Mouse (Mus musculus) heart, adult 9 months (tissue): ENCODE results near the gene Mrpl50.
"Not testable (repeated sequence)": the region's sequence is repeated elsewhere in the genome, so short reads cannot be mapped to it uniquely, and the experiment has no call there.

Source experiments
- DNase-seq, 2 experiments: peaks; one replicate each; pipeline ENCODE4 v3.0.0; 2022; ENCODE audit warnings: low spot score in 2 of 2

Gene Mrpl50

DNA sequence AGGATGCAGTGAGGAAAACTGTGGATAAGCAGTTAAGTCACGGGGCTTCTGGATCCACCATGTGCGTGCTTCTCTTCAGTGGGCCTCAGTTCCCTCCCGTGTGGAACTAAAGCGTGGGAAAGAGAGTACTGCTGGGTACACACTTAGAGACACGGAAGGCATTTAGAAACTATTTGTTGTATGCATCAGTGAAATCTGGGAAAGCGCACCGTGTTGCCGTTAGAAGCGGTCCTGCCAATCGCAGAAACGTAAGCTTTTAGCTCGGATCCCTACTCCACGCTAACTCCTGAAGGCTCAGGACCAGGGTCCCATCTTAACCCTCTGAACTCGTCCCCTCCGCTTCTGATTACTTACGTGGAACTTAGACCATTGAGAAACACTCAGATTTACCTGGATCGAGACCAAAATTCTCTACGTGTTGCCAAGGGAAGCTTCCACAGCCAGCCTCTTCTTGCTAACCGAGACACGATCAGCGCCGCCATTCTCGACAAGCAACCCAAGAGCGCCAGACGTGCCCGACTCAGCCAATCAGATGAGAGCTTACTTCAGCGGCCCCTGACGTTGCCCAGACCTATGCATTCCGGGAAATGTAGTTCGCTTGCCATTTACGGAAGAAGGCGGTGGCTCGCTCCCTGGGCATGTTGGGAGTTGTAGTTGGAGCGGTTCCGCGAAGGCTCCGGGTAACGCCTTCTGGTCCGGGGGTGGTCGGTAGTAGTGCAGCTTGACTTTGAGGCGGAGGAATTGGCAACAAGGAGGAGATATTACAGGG, at the start of gene Mrpl50, which contains the start of gene Zfp189:
Gene Mrpl50, minus strand, starts transcription at position 522 of the 769 bp plus-strand sequence.
Gene Zfp189, plus strand, starts transcription at position 605 of the 769 bp plus-strand sequence.
- DNase-seq = peak; percentile 96 to 97

DNA sequence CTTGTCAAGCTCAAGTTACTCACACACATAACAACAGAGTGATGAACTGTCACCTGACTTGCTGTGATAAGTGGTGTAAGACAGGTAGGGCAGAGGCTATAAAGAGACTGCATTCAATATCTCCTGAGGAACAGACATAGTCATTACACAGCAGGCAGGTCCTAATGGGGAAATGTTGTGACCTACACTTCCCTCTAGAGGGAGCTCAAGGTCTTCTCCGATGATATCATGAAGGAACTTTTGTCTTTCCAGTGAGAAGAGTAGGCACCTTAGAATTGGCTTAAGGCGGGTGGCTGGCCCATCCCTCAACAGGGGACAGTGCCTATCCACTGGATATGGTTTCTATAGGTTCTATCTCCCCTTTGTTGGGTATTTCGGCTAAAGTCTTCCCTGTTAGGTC, 46.7 kb upstream of the Mrpl50 start:
- peak; percentile 50 to 65 for DNase-seq

DNA sequence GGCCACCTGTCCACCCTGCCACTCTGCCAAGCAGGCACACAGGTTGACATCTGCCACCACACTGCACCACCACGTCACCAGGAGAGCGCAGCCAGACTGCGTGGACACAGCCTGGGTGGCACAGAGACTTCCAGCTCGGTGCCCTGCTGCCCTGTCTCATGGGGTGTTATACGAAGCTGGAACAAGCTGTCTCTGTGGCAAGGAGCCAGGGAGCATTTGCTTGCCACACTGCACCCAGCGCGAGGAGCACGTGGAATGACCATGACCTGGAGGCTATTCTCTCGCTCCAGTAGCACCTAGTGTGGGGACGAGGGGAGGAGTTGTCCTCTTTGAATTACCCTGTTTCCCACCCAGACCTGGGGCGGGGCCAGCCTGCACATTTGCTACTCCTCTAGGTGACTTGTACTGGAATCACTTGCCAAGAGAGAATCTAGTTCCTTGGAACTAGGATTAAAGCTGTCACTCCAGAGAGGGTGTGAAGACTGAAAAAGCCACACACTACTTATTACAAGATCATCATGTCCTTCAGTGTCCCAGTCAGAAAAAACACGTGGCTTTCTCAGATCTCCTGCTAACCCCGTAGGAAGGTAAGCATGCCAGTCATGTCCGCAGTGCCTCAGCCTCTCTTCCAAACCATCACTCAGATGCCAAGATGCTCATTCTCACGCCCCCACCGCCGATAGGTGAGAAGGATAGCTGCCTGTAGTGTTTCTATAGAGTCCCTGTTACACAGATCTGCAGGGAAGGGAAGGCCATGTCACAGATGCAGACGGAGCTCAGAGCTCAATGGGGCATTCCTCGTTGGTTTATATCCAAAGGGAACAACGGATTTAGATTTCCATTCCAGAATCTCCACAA, 39.3 kb upstream of the Mrpl50 start:
- DNase-seq = peak; percentile 74 to 82

DNA sequence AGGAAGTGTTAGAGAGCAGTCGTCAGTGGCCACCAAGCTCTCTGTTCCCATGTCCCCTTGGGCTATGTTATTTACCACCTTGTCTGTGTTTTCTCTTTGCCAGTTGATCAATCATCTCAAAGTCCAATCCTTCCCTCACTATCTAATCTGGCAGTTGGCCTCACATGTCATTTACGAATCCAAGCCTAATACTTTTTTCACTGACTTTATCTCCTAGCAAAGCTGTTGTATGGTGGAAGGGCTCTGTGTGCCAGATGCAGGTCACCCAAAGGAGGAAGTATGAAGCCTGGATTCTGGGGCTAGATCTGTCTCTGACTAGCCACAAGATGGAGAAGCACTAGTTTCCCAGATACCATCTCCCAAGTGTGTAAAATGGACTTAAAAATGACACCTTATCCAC, 37.3 kb upstream of the Mrpl50 start:
- no peak for DNase-seq

- DNase-seq = no peak
Observed at GRCm38 (mm10) chr4:49557375-49557774, 36.5 kb upstream of the Mrpl50 start.

DNA sequence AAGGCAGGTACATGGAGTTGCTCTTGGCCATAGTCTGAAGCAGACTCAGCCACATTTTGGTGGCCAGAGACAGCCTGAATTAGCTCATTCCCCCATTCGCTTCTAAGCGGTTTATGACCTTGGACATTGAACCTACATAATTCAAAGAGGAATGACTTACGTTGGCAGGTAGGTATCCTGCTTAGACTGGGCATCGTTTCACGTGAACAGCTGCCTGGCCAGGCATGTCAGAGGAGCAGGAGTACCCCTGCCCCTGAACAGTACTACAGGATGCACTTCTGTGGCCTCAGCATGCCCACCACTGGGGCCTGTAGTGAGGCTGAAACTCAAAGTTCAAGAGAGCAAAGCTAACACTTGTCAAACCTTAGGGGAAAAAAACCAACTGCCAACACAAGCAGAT, 32.5 kb upstream of the Mrpl50 start:
- no peak for DNase-seq

DNA sequence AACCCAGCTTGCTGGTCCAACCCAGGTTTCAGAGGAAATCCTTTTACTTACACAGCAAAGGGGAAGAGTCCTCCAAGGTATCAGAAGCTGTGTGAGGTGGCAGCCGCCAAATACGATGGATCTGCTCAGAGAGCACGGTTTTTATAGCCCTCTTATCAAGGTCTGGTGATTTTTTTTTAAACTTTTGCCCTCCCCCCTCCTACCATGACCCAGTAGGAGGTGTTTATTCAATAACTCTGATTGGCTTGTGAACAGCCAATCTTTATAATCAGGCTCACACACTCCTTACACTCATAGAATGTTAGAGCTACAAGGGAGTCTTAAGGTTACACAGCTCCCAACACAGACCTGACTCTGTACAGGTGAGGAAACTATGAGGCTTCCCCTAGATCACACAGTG, 28.5 kb upstream of the Mrpl50 start, which contains the start of gene Aldob:
Gene Aldob, minus strand, starts transcription at position 164 of the 400 bp plus-strand sequence.
- DNase-seq = no peak

DNA sequence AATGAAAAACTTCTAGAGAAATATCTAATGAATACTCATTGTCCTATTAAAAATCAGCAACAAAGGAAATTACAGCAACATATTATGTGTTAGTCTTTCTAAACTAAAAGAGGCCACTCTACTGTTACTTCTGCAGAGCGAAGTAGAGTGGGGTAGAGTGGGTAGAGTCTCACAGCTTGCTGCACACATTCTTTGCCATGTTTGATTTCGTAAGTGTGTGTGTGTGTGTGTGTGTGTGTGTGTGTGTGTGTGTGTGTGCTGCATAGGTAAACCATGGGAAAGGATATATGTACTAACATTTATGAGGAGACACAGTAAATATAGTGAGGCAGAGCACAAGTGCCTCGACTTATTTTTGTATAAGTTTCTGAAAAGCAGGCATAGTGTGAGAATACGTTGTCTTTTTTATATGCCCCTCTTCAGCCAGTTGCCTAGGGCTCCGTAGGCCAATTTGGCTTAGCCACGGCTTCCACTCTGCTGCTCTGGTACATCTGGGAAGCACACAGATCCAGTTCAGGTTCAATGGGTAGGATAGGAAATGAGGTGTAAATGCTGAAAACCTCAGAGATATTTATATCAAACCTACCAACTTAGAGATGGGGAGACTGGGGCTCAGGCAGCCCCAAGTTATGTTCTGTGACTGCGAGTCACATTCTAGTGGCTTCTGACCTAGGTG, 26.8 kb upstream of the Mrpl50 start:
- no peak for DNase-seq

GRCm38 (mm10) chr4:49546873-49547543, 26.1 kb upstream of the Mrpl50 start:
- no peak for DNase-seq

GRCm38 (mm10) chr4:49546026-49546425, 25.1 kb upstream of the Mrpl50 start:
- no peak for DNase-seq

GRCm38 (mm10) chr4:49540966-49541365, 20.1 kb upstream of the Mrpl50 start:
- DNase-seq = peak in 1 of 2 experiments; percentile 15

DNA sequence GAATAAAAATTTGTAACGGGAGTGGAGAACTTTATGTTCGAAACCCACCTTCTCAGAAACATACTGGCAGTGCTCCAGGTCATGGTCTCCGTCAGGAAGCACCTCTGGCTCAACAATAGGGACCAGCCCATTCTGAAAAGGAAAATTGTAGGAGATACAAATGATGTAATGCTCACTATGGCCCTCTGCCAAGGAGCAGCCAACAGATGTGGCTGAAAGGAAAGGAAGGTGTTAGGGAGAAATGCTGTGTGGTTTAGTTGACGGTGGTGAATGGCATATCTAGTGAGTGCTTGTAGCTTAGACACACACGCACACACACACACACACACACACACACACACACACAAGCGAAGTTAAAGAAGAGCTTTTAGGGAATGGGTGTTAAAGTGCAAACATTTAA, 18.8 kb upstream of the Mrpl50 start:
- DNase-seq = no peak

GRCm38 (mm10) chr4:49536671-49537070, 15.8 kb upstream of the Mrpl50 start:
- no peak for DNase-seq

- DNase-seq = no peak
Observed at GRCm38 (mm10) chr4:49535675-49536294, 14.9 kb upstream of the Mrpl50 start.

DNA sequence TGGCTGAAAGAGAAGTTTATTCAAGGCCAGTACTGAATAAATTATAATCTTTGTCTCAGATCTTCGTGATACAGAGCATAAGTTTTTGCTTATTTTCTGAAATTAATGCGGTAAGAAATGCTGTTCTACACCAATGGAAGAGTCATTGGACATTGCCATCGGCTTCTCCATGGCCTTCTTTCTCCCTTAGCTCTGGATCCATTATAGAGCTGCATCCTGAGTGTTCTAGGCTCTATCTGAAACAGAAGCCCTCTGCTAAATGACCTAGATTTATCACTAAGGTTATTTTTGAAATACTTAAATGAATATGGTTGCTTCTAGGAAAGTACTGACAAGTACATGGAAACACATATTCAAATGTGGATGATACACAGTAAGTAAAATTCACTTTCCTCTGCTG, 14.1 kb upstream of the Mrpl50 start:
- DNase-seq = no peak

GRCm38 (mm10) chr4:49522576-49522975, 1.7 kb upstream of the Mrpl50 start:
- peak in 1 of 2 experiments; percentile 19 for DNase-seq

DNA sequence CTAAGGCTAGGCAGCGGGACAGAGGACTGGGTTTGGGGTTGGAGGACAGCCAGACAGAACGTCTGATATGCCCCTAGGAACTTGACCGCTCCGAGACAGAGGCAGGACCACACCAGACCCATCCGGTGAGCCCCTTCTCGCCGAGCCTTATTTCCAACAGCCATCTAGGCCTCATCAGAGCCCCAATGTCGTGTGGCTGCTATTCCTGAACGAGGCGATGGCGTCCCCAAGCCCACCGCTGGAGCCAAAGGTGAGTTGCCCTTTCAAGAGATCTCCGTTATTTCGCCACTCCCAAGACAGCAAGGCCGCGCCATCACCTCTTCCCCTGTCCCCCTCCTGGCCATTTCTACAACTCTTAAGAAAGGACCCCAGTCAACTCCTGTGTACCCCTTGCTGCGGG, 453 bp upstream of the Mrpl50 start:
- no peak for DNase-seq

GRCm38 (mm10) chr4:49519476-49519875, 1.4 kb downstream of the Mrpl50 start:
- DNase-seq = no peak

DNA sequence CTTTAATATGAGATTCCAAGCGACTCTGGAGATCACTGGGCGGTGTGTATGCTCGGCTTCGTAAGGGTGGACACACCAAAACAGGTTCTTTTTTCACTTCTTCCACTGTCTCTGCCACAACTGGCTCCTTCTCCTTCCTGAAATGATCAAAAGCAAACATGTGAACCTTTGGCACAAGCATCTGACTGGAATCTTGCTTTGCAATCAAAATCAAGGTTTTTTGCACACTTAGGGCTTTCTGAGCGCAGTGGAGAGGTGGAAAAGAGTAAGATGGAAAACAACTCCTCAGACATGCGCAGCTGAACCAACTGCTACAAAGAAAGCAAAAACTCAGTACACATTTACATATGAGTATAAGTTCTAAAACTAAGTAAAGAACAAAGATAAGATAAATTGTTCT, 6.5 kb downstream of the Mrpl50 start:
- no peak for DNase-seq

DNA sequence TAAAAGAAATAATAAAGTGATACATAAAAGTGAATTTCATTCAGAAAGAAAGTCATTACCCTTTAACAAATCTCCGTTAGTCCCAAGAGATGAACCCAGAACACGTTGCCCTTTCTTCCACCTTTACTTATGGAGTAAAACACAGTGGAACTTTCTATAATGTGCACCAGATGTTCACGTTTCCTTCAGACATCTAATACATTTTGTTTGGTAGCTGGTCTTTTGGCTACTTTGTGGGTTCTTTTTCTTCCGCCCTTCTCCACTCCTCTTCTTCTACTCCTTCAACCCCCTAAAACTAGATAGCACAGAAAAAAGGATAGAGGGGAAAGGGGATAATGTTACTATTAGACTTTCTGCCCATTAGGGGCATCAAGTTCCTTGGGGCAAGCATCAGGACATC, 8.3 kb downstream of the Mrpl50 start:
- no peak for DNase-seq

DNA sequence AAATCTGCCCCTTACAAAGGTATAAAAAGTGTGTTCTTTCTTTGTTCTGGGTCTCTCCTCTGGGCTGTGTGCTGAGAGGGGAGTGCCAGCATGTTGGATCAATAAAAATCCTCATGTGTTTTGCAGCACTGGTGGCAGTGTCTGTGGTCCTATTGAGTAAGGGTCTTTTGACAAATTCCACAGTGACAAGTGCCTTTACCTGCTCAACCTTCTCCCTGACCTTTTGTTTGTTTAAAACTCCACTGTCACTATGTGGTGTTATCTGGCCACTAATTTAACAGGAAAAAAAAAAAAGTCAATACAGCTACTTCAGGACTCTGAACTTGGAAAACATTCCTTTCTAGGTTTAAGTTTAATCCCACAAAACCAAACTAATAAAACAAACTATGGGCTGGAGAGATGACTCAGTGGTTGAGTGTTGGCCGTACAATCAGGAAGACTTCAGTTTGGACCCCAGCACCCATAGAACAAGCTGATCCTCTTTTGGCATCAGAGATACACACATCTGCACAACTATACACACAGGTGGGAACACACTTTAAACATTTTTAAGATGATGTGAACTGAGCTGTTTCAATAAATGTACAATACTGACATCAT, 10.6 kb downstream of the Mrpl50 start:
- not testable (repeated sequence) for DNase-seq
